Mouse (Mus musculus) liver, embryonic 13.5 days (tissue): ENCODE measurements around the gene Cdk20. TPM values are rescaled to one million over a fixed set of nuclear protein-coding genes. Genes with fewer than 3 reads are reported as not detected.
A peak's percentile ranks its signal among the peaks of the same experiment; 100 is the strongest.
"Not testable (repeated sequence)": the region's sequence is repeated elsewhere in the genome, so short reads cannot be mapped to it uniquely, and the experiment has no call there.

ENCODE experiments used
- ATAC-seq: fragments of 200-750 bp; cut with Nextera tagmentation; 2 replicates; pipeline ENCODE4 v1.8.0; 2017; ENCODE audit warnings: low read depth, mild to moderate bottlenecking, moderate number of reproducible peaks, moderate library complexity
- DNase-seq: peaks from one replicate; pipeline ENCODE4 v3.0.0; 2022
- H3K27ac ChIP-seq: fragments of 300-500 bp; sonication (generic); 2 replicates; pipeline ENCODE4 v1.5.1; 2015; ENCODE audit warnings: moderate library complexity, mild to moderate bottlenecking, inconsistent platforms
- H3K27me3 ChIP-seq: fragments of 300-500 bp; sonication (generic); 2 replicates; pipeline ENCODE4 v1.6.1; 2015; ENCODE audit warnings: mild to moderate bottlenecking, inconsistent platforms
- H3K36me3 ChIP-seq: fragments of 300-500 bp; sonication (generic); 2 replicates; pipeline ENCODE4 v1.6.1; 2015; ENCODE audit warnings: mild to moderate bottlenecking, inconsistent platforms
- H3K4me1 ChIP-seq: fragments of 300-500 bp; sonication (generic); replicated peaks from 2 replicates; pipeline ENCODE4 v1.6.1; 2015; ENCODE audit warnings: inconsistent platforms
- H3K4me2 ChIP-seq: fragments of 300-500 bp; sonication (generic); 2 replicates; pipeline ENCODE4 v1.6.1; 2015; ENCODE audit warnings: inconsistent platforms, mild to moderate bottlenecking, moderate library complexity
- H3K4me3 ChIP-seq: fragments of 300-500 bp; sonication (generic); replicated peaks from 2 replicates; pipeline ENCODE4 v1.5.1; 2015; ENCODE audit warnings: mild to moderate bottlenecking, inconsistent platforms
- H3K9ac ChIP-seq: fragments of 300-500 bp; sonication (generic); 2 replicates; pipeline ENCODE4 v1.6.1; 2015; ENCODE audit warnings: mild to moderate bottlenecking, inconsistent platforms
- H3K9me3 ChIP-seq: fragments of 300-500 bp; sonication (generic); replicated peaks from 2 replicates; pipeline ENCODE4 v1.6.1; 2016; ENCODE audit warnings: inconsistent platforms
- WGBS: fragments of 180-500 bp; shearing (Covaris S2); methylation state at CpG from one replicate; pipeline ENCODE4 v1.1.7; 2015; ENCODE audit not compliant: insufficient replicate concordance; 5-methylcytosine and 5-hydroxymethylcytosine counted together
- polyA plus RNA-seq: library from polyadenylated mRNA; unstranded; fragments of >200 nt; fragmentation: Nextera tagmentation; extraction: Ambion mirVana; gene quantifications from 2 replicates; pipeline ENCODE4 v1.2.1, GENCODE M21; 2015

Gene Cdk20
- polyA plus RNA-seq, 1 experiment from 2014 or later: 3.8 TPM

DNA sequence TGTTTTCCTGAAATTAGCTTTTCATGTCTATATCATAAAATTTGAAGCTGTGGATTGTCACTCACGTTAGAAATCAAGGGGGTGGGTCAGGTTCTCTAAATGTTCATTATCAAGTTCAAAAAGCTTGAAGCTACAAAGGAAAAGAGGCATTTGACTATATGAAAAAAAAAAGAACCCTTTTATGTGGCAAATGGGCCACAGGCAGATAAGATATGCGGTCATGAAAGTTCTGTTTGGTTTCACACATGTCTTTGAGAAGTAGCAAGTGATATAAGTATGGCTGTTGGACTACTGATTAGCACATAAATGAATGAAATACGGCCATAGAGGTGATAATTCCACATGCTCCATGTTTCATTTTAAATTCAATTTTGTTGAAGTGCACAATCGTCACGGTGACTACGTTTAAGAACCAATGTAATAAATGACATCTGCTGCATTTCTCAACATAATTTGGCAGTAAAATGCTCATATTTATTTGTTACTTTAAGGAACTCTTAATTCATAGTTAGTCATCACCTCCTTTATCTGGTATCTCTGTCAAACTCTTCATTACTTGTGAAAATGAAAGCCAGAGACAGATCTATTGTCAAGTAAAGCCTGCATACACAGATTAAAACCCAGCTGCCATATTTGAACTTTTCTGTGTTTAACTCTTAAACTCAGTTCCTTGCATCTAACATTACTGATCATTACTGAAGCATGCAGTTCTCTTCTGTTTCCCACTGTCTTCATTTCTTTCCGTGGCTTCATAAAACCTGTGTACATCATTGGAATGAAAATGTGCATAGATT lies 18.1 kb downstream of the Cdk20 start:
- Histone ChIP-seq H3K27me3 (no peaks in the 10 kb centered on the region), H3K27ac (peak overlapping the region; percentile 37), H3K4me1 (peaks cover 29% of the 10 kb centered on the region), H3K9me3 (no peaks in the 10 kb centered on the region), H3K9ac (no peak overlapping the region), H3K36me3 (no peaks in the 10 kb centered on the region), H3K4me2 (no peak overlapping the region), H3K4me3 (no peak overlapping the region)
- 36% methylated on average over 7 of the region's 7 CpGs for WGBS
- DNase-seq (peak; percentile 28), ATAC-seq (peak; percentile 82)

DNA sequence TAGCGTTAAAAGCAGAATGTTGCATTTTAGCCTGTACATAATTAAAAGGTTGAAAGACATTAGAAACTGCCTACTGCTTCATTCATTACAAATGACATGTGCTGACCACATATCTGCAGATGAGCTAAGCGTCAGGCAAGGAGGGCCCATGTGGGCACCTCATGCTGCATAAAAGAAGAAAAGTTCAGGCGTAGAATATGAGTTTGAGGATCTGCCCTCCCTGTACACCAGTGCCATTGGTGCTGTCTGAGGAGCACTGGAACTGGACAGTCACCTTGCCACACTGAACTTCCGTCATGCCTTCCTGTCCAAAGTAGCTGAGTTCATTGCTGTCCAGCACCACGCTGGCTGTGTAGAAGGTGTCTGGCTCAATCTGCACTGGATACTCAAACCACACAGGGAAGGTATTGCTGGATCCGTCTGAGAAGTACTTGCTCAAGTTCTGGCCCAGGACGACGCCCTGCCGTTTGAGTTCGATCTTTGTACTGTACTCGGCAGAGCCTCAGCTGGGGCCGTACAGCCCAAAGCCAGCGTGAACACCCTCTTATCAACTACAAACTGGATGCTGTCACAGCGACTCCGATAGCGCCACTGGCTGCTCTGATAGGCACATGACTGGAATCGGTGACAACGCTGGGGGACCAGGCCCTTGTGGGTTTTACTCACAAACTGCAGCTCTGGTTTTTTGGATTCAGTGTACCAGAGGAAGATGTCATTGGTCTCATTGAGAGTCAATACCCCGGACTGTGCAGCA lies 25.3 kb downstream of the Cdk20 start:
- Histone ChIP-seq H3K27ac (peak overlapping the region; percentile 69), H3K4me1 (peaks cover 25% of the 10 kb centered on the region), H3K9ac (0 out of 2 replicates have a peak overlapping the region, but pooled peaks have one; percentile 36), H3K4me3 (peak overlapping the region; percentile 12; the same call in 1 of the 2 replicates), H3K4me2 (peak overlapping the region; percentile 45)
- H3K9me3 ChIP-seq, H3K27me3 ChIP-seq, H3K36me3 ChIP-seq: not testable (repeated sequence)
- 60% methylated on average over 19 of the region's 19 CpGs for WGBS
- DNase-seq: peak; percentile 61
- ATAC-seq: peak; percentile 97

DNA sequence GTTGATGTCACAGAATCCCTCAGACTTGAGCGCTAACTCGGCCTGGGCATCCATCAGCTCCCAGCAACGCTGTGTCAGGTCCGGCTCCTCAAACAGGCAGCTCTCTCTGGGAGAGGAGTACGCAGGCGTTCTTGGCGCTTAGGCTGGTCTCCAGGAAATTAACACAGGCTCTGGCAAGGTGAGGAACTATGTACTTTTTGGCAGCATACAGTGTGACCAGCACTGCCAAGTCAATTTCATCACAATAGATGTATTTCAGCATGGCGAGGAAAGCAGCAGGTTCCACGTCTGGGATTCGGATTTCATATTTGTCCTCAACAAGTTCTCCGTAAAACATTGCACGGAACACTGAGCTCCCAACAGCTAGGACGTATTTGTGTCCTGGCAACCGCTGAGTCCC lies 26.1 kb downstream of the Cdk20 start:
- 84% methylated on average over 14 of the region's 14 CpGs for WGBS
- DNase-seq: no peak
- peak overlapping the region; percentile 45 for H3K4me2 ChIP-seq

DNA sequence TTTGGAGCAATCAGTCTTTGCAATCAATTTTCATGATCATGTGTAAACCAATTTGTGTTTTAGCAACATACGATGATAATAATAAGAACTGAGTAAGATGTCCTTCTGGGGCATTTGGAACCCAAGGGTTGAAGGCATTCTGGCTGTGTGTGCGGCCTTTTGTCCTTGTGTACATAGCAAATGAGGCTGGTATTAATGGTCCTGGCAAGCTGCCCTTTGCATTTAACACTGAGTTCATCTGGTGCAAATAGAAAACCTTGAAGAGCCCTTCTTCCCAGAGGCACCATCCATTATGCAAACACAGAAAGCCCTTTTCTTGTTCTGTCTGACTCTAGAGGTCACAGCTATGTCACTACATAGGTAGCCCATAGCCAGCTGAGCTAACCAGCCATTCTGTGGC lies 30.5 kb downstream of the Cdk20 start:
- DNase-seq (no peak), ATAC-seq (no peak)
- no peaks in the 10 kb centered on the region for H3K9me3 ChIP-seq
- no peak overlapping the region for H3K4me3 ChIP-seq
- no peaks in the 10 kb centered on the region for H3K36me3 ChIP-seq
- H3K4me1 ChIP-seq: peaks cover 21% of the 10 kb centered on the region
- 59% methylated on average over 2 of the region's 2 CpGs for WGBS
- no peak overlapping the region for H3K9ac ChIP-seq
- no peaks in the 10 kb centered on the region for H3K27me3 ChIP-seq
- no peak overlapping the region for H3K4me2 ChIP-seq
- no peak overlapping the region for H3K27ac ChIP-seq

More for the DNA sequence above, 26.1 kb downstream of the Cdk20 start:
- no peak for ATAC-seq
- H3K9me3 ChIP-seq: no peaks in the 10 kb centered on the region
- peaks cover 25% of the 10 kb centered on the region for H3K4me1 ChIP-seq
- no peaks in the 10 kb centered on the region for H3K36me3 ChIP-seq
- H3K27ac ChIP-seq: peak overlapping the region; percentile 69
- no peak overlapping the region for H3K9ac ChIP-seq
- no peak overlapping the region for H3K4me3 ChIP-seq
- no peaks in the 10 kb centered on the region for H3K27me3 ChIP-seq

DNA sequence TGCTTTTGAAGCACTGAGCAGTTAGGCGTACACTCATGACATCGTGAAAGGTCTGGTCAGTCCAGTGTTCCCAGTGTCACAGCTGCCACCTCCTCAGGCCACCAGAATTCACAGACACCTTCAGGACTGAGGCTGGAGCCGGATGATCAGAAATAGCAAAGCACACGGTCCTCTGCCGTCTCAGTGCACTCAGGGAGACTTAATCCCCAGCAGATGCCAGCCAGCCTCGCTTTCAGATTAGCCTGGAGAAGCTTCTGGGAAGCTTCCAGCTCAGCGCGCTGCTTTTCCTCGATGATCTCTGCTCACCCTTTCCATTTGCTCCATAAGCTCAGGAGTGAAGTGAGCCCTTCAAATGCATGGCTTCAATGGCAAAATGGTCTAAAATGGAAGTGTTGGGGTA lies 33.1 kb downstream of the Cdk20 start:
- Histone ChIP-seq H3K4me3 (no peak overlapping the region), H3K4me2 (no peak overlapping the region)

DNA sequence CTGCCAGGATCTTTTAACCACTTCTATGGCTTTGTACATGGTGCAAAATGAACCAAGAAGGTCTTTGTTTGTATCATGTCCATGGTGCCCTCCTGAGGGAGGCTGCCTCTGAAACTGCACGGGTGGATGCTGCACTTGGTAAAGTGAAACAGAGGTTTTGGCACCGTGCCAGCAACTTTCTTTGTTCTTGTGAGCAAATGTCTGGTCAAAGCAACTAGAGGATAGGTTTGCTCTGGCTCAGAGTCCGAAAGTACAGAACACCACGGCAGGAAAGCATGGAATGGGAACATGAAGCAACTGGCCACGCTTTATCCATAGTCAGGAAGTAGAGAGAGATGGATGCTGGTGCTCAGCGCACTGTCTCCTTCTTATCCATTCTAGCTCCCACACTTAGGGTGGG lies 35.8 kb downstream of the Cdk20 start:
- H3K4me1 ChIP-seq: no peaks in the 10 kb centered on the region
- WGBS: 60% methylated on average over 6 of the region's 6 CpGs
- DNase-seq: no peak
- H3K4me3 ChIP-seq: no peak overlapping the region
- no peak overlapping the region for H3K27ac ChIP-seq
- H3K36me3 ChIP-seq: no peaks in the 10 kb centered on the region
- no peaks in the 10 kb centered on the region for H3K27me3 ChIP-seq
- no peak overlapping the region for H3K9ac ChIP-seq
- no peak overlapping the region for H3K4me2 ChIP-seq
- no peak for ATAC-seq
- no peaks in the 10 kb centered on the region for H3K9me3 ChIP-seq

More for the DNA sequence above, 33.1 kb downstream of the Cdk20 start:
- Histone ChIP-seq H3K9ac (no peak overlapping the region), H3K36me3 (no peaks in the 10 kb centered on the region), H3K4me1 (no peaks in the 10 kb centered on the region), H3K9me3 (no peaks in the 10 kb centered on the region), H3K27ac (no peak overlapping the region), H3K27me3 (no peaks in the 10 kb centered on the region)
- WGBS: 57% methylated on average over 9 of the region's 9 CpGs
- ATAC-seq: no peak
- no peak for DNase-seq

DNA sequence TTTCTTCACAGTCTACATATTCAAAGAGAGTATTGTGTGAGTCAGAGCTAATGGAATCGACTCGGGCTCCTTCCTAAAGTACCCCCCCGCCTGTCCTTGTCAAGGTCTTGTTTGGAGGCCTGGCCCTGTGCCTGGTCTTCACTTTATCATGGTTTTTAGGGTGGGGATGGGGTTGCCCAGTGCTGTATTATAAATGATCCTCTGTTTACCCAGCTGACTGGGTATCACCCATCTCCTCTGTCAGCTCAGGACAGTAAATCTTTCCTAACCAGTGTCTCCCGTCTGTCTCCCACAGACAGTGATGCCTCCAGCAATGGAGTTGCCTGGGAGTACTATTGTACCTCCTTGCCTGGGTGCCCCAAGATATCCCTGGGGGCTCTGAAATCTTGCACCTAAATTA lies 45.9 kb downstream of the Cdk20 start:
- Histone ChIP-seq H3K36me3 (no peaks in the 10 kb centered on the region), H3K4me3 (no peak overlapping the region), H3K4me2 (no peak overlapping the region), H3K9me3 (no peaks in the 10 kb centered on the region), H3K27ac (no peak overlapping the region), H3K27me3 (no peaks in the 10 kb centered on the region), H3K4me1 (no peaks in the 10 kb centered on the region), H3K9ac (no peak overlapping the region)
- DNase-seq (no peak), ATAC-seq (no peak)
- 65% methylated on average over 4 of the region's 4 CpGs for WGBS

DNA sequence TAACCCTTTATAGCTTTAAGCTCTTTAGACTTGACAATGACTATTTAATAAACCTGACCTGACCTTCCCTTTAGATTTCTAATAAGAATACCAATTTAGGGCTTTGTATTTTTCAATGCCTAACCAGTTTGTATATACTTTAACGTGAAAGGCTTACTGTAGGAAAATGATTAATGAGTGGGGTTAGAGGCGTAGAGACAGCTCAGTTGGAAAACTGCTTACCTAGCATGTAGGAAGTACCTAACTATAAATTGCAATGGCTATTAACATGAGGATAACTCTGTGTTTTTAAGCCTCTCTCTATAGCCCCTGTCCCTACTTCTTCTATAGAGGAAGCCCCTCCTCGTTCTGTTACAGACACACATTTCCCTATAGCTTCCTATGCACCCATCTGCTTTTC lies 47.8 kb downstream of the Cdk20 start:
- ATAC-seq: no peak
- Histone ChIP-seq H3K4me1 (no peaks in the 10 kb centered on the region), H3K27ac (no peak overlapping the region), H3K4me2 (no peak overlapping the region), H3K27me3 (no peaks in the 10 kb centered on the region), H3K9ac (no peak overlapping the region), H3K4me3 (no peak overlapping the region), H3K9me3 (no peaks in the 10 kb centered on the region), H3K36me3 (no peaks in the 10 kb centered on the region)
- 53% methylated on average over 3 of the region's 3 CpGs for WGBS
- no peak for DNase-seq

DNA sequence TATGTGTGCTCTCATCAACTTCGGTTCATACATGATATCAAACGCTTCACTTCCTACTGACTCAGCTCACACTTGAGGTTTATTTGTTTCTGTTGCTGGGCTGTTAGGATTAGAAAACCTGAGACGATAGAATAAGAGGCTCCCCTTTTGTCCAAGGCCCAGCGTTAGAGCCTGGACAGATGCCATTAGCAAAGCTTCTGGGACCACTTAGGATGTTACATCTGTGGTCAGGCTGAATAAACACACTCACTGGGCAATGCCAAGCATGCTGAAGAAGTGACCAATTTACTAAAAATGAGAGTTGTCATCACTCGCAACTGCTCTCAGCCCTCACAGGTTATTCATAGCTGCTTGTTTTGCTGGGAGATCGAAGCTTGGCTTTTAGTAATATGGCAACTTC lies 57.8 kb downstream of the Cdk20 start:
- Histone ChIP-seq H3K4me2 (no peak overlapping the region), H3K9me3 (no peaks in the 10 kb centered on the region), H3K27me3 (no peaks in the 10 kb centered on the region), H3K9ac (no peak overlapping the region), H3K4me1 (no peaks in the 10 kb centered on the region), H3K4me3 (no peak overlapping the region), H3K27ac (no peak overlapping the region), H3K36me3 (no peaks in the 10 kb centered on the region)
- ATAC-seq: no peak
- DNase-seq: no peak
- 74% methylated on average over 6 of the region's 6 CpGs for WGBS
